Mouse (Mus musculus) layer of hippocampus, adult 2 months (tissue): ENCODE results near the gene Olfr1416. TPM values are rescaled to one million over a fixed set of nuclear protein-coding genes. Genes with fewer than 3 reads are reported as not detected.
"Not testable (repeated sequence)": the region's sequence is repeated elsewhere in the genome, so short reads cannot be mapped to it uniquely, and the experiment has no call there.

Experiments used
- DNase-seq, 2 experiments: peaks; one replicate each; pipeline ENCODE4 v3.0.0; 2022; ENCODE audit warnings: low spot score in 2 of 2
- H3K27ac ChIP-seq: fragments of 200-600 bp; 2 replicates; pipeline ENCODE4 v1.8.1; 2022
- H3K4me3 ChIP-seq: fragments of 200-600 bp; 2 replicates; pipeline ENCODE4 v1.8.1; 2022; ENCODE audit warnings: mild to moderate bottlenecking
- CTCF ChIP-seq: fragments of 200-600 bp; conservative IDR thresholded peaks from 2 replicates; pipeline ENCODE4 v1.8.1; 2022; ENCODE audit warnings: antibody characterized with exemption, mild to moderate bottlenecking, moderate library complexity
- long read RNA-seq, 2 experiments: library from polyadenylated mRNA; stranded (forward); transcript quantifications; one replicate each; pipeline ENCODE4 v2.0.0; 2021; ENCODE audit warnings: borderline mapping rate in 2 of 2
- total RNA-seq, 2 experiments: library from RNA; stranded (reverse); gene quantifications; 2 replicates each; pipeline ENCODE4 v1.2.3; 2021

Gene Olfr1416
- not detected for total RNA-seq
- long read RNA-seq, experiment 1, result 0 reads
- long read RNA-seq, experiment 2, result 0 reads

DNA sequence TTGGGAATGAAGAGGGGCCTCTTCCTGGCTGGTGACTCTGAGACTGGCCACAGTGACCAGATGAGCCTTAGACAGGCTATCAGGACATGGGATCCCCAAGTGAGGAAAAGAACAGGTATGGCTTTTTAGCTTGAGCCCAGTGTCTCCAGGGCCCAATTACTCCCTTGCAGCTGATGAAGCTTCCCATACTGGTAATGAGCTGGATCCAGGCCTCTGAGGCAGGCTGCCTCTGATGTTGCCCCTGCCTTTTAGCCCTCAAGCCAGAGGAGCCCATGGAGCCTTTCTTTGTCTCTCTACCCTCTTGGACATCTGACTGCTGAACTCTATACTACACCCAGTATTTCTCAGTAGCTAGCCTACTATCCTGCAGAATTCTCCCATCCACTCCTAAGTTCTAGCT lies at the start of gene Olfr1416:
Gene Olfr1416, minus strand, starts transcription at position 101 of the 400 bp plus-strand sequence.
- no peak for TF ChIP-seq CTCF
- no peak for DNase-seq
- Histone ChIP-seq H3K27ac (no peak within 1 kb of the TSS), H3K4me3 (no peak within 1 kb of the TSS)

DNA sequence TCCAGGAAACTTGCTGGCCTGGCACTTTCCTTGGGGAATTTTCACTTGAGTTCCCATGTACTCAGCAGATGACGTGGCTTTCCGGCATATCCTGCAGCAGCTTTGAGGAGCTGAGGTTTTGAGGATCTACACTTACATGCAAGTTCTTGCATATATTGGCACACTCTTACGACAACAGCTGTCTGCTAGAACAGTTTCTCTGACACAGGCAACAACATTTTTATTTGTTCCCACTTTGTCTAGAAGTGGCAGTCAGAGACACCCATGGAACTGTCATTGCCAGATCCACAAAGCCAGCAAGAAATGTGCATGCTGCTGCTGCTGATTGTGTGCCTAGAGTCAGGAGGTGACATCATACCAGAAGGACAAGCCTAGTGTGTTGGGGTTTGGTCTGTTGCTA lies 38.9 kb upstream of the Olfr1416 start:
- no peak overlapping the region for H3K4me3 ChIP-seq
- TF ChIP-seq CTCF, result no peak
- no peak overlapping the region for H3K27ac ChIP-seq
- no peak for DNase-seq

DNA sequence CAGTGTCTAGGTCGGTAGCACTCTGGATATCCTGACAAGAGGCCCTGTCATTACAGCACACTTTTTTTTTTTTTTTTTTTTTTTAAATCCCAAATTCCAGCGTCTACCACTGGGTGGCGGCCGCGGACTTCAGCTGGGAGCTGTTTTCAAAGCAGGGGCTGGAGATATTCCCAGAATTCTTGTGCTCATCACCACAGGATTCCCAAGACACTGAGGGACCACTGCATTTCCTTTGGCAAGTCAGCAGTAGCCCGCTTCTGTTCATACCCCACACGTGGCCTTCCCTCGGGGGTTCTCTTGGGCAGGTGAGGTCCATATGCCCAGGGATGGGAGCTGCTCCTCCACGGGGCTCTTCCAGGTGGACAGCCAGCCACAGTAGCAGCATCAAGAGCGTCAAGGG lies 36.5 kb upstream of the Olfr1416 start:
- peak; percentile 85 for TF ChIP-seq CTCF
- DNase-seq, result peak; percentile 37 to 55
- Histone ChIP-seq H3K27ac (peak overlapping the region; percentile 47; the same call in 1 of the 2 replicates), H3K4me3 (peak overlapping the region; percentile 6; the same call in 1 of the 2 replicates)

DNA sequence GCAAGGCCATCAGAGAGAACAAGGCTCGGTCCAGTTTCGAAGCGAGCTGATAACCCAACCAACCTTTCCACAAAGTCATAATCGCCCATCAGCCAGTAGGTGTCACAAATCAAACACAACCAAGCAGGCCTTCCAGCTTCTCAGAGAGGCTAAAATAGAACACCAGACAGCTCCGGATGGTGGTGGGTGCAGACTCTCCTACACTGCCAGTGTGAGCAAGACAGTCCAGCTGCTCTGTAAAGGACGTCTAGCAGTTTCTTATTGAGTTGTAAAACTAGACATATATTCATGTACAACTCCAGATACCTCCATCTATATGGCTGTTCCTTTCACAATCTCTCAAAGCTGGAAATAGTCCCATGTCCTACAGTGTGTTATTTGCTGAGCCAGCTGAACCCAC lies 34.1 kb upstream of the Olfr1416 start:
- Histone ChIP-seq H3K27ac (no peak overlapping the region), H3K4me3 (no peak overlapping the region)
- peak; percentile 18 to 53 for DNase-seq
- TF ChIP-seq CTCF, result no peak

DNA sequence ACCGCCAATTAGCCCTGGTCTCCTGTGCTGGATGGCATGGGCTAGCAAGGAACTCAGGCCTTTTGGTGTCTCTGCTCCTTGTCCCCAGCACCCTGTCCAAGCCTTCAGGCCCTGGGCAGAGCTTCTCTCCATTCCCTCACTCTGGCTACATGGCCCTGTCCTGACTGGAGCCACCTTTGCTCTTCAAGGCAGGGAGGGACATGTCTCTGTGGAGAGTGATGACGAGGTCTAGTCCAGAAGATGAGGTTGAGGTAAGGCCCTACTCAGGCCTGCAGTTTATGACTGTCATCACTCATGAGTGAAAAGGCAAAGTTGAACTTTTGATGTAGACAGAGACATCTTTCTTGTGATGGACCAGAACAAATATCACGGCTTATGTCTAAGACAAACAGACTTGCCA lies 33.6 kb upstream of the Olfr1416 start, which contains the start of gene Olfr1414:
Gene Olfr1414, minus strand, starts transcription at position 101 of the 400 bp plus-strand sequence.
- Histone ChIP-seq H3K27ac (no peak within 1 kb of the TSS), H3K4me3 (no peak within 1 kb of the TSS)
- DNase-seq, result no peak
- TF ChIP-seq CTCF, result no peak

DNA sequence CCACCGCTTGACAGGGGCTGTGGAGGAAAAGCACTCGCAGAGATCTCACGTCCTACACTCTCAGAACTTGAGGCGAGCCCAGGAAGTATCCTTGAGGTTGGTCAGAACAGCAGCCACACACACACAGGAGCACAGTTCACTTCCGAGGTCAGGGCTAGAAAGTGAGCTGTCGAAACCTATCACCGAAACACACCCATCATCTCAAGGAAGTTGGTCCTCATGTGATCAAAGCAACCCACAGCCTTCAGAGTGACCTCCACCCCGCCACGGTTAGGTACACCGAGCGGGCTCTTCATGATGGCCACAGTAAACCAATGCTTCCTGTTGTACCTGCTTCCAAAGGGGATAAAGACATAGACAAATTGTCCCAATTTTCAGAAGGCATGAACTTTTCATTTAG lies 30.5 kb upstream of the Olfr1416 start:
- DNase-seq, result no peak
- Histone ChIP-seq H3K27ac (no peak overlapping the region), H3K4me3 (no peak overlapping the region)
- no peak for TF ChIP-seq CTCF

DNA sequence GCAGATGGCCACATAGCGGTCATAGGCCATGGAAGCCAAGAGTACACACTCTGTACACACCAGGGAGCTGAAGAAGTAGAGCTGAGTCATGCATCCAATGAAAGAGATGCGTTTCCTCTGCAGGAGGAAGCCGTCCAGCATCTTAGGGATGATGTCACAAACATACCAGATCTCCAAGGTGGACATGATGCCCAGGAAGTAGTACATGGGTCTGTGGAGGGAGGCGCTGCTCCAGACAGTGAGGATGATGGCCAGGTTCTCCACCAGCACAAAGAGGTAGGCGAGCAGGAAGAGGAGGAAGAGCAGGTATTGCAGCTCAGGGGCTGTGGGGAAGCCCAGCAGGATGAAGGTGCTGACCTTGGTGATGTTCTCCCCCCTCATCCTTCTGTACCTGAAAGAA lies 26.7 kb upstream of the Olfr1416 start:
- H3K4me3 ChIP-seq, DNase-seq, H3K27ac ChIP-seq: not testable (repeated sequence)

- no peak for DNase-seq
- no peak for TF ChIP-seq CTCF
- no peak within 1 kb of the TSS for H3K4me3 ChIP-seq
- H3K27ac ChIP-seq, result no peak within 1 kb of the TSS
Measured at GRCm38 (mm10) chr1:92496001-92496400, 11.1 kb upstream of the Olfr1416 start, which contains the start of gene Olfr1415. TSS of gene Olfr1415 (minus strand) at chr1:92496101.

- no peak for TF ChIP-seq CTCF
- DNase-seq, result no peak
- Histone ChIP-seq H3K4me3 (peak overlapping the region; percentile 98), H3K27ac (peak overlapping the region; percentile 96)
Measured at GRCm38 (mm10) chr1:92474066-92474578, 10.8 kb downstream of the Olfr1416 start.

GRCm38 (mm10) chr1:92473165-92474041 lies 11.5 kb downstream of the Olfr1416 start, which contains the start of gene Ndufa10:
TSS of gene Ndufa10 (minus strand) at chr1:92473860.
- DNase-seq, result peak; percentile 83 to 92
- no peak for TF ChIP-seq CTCF

DNA sequence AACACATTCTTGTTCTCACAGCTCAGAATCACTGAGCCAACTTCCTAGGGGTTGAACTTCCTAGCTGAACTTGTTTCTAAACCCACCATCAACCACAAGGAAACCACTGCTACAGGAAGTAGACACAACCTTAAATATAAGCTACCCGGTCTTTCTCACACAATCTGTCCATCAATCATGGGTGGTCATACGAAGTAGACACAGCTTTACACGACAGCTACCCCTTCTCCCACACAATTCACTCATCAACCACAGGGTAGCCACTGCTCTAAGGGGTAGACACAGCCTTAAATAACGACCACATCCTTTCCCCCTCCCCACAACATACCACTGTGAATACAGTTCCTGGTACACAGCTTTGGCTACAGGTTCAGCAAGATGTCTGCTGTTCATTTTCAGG lies 16.0 kb downstream of the Olfr1416 start:
- no peak overlapping the region for H3K27ac ChIP-seq
- DNase-seq, result no peak
- no peak for TF ChIP-seq CTCF
- H3K4me3 ChIP-seq, result no peak overlapping the region

More at GRCm38 (mm10) chr1:92473165-92474041, 11.5 kb downstream of the Olfr1416 start, which contains the start of gene Ndufa10:
- peak within 1 kb of the TSS; percentile 96 for H3K27ac ChIP-seq
- peak within 1 kb of the TSS; percentile 98 for H3K4me3 ChIP-seq

DNA sequence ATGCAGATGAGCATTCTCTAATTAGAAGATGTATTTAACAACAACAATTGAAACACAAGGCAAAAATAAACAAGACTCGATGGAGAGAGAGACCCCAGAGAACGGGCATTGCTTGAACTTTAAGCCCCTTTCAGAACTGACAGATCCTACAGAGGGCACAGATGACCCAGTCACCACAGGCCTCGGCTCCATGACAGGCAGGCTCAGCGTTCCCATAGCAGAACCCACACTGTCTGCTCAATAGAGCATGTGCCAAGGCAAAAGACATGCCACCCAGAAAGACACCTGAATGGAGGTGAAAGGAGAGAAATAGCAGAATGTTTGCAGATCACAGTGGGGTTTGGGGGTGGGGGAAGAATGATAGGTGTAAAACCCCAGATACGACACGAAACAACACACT lies 26.5 kb downstream of the Olfr1416 start:
- Histone ChIP-seq H3K27ac (no peak overlapping the region), H3K4me3 (no peak overlapping the region)
- no peak for DNase-seq
- TF ChIP-seq CTCF, result no peak

GRCm38 (mm10) chr1:92457758-92458157 lies 27.2 kb downstream of the Olfr1416 start:
- no peak overlapping the region for H3K27ac ChIP-seq
- no peak for DNase-seq
- no peak for TF ChIP-seq CTCF
- no peak overlapping the region for H3K4me3 ChIP-seq
